Mouse (Mus musculus): ENCODE measurements around the gene Eci3.
"Not testable (repeated sequence)": the region's sequence is repeated elsewhere in the genome, so short reads cannot be mapped to it uniquely, and the experiment has no call there.

- TF ChIP-seq POLR2A, CTCF (IDR thresholded peaks at IDR 0.05; ENCODE audit: extremely low read depth, insufficient read depth, low read length): not testable (repeated sequence)
Observed at GRCm38 (mm10) chr13:34951437-34951836, 12.2 kb downstream of the Eci3 start.
